Comparison of ENCODE assay signal across 11 mouse cellular contexts in the genomic region with DNA sequence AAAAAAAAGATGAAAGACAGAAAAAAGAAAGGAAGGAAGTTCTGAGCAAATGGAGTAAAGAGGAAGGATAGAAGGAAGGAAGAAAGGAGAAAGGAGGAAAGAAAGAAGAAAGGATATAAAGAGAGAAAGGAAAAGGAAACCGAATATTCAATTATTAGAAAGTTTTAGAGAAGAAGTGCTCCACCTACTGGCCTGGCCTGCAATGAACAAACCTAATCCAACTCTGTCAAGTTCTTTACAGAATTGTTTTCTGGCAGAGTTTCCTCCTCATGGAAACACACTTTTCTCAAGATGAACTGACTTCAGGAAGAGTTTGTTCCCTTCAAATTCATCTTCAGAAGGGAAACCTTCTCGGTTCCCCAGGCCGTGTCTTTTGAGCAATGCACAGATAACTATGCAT. TPM values are rescaled to one million over a fixed set of nuclear protein-coding genes. Genes with fewer than 3 reads are reported as not detected.
A peak's percentile ranks its signal among the peaks of the same experiment; 100 is the strongest.
DNase-seq lines count a peak whose midpoint lies in the region; ATAC-seq and TF ChIP-seq lines count a peak whose summit lies in the region.
"Had no signal": no experiment of that assay in that cellular context is flagged by ENCODE, and none has a peak within 500 bp of the region (broad histone marks: within the 10 kb centered on the region; RNA-seq: fewer than 3 reads in every experiment).

No protein-coding gene starts in this region.

- TF ChIP-seq CTCF in layer of hippocampus, adult 2 months (conservative IDR thresholded peaks at IDR 0.05) = peak; percentile 87

- H3K9ac ChIP-seq in hindbrain, embryonic 13.5 days = no peak overlapping the region

- no peak overlapping the region for H3K4me2 ChIP-seq in hindbrain, embryonic 13.5 days

- 46% methylated on average over 3 of the region's 3 CpGs for WGBS in hindbrain, embryonic 13.5 days

- H3K27me3 ChIP-seq in hindbrain, embryonic 13.5 days = no peaks in the 10 kb centered on the region

- no peaks in the 10 kb centered on the region for H3K9me3 ChIP-seq in hindbrain, embryonic 13.5 days

- no peak overlapping the region for H3K4me3 ChIP-seq in layer of hippocampus, adult 2 months
- no peak overlapping the region for H3K4me3 ChIP-seq in hindbrain, embryonic 13.5 days
- H3K4me3 ChIP-seq: erythroblast, embryonic 14.5 days had no signal

- DNase-seq in cerebellum, postnatal 14 days = peak; percentile 5 to 14
- DNase-seq in cerebellum, postnatal 36 days = no peak
- peak in 1 of 2 experiments; percentile 23 for DNase-seq in layer of hippocampus, adult 2 months (ENCODE audit: low spot score in 2 of 2)
- no peak for DNase-seq in layer of hippocampus, postnatal 14 days (ENCODE audit: low spot score in 2 of 2)
- DNase-seq in B cell, adult 2 months = peak; percentile 42 to 53
- peak; percentile 27 to 29 for DNase-seq in kidney, postnatal 4 days
- DNase-seq in testis, postnatal 10 days (ENCODE audit: low spot score) = no peak

- H3K36me3 ChIP-seq in hindbrain, embryonic 13.5 days = no peaks in the 10 kb centered on the region

- no peak overlapping the region for H3K27ac ChIP-seq in layer of hippocampus, adult 2 months
- no peak overlapping the region for H3K27ac ChIP-seq in hindbrain, embryonic 13.5 days

- no peaks in the 10 kb centered on the region for H3K4me1 ChIP-seq in hindbrain, embryonic 13.5 days (replicated peaks)

- ATAC-seq in hindbrain, embryonic 13.5 days (ENCODE audit: low FRiP score) = no peak

RNA-seq across cellular contexts. Expression of a gene that starts 2.8 kb away (rescaled TPM):
- not detected for total RNA-seq in layer of hippocampus, adult 2 months (2021)
- not detected for total RNA-seq in layer of hippocampus, postnatal 14 days (2021)
- polyA plus RNA-seq in hindbrain, embryonic 13.5 days (2015; fragmentation: Nextera tagmentation; extraction: Ambion mirVana) = not detected in 2 replicates
- total RNA-seq: layer of hippocampus, postnatal 25 days had no signal
- polyA plus RNA-seq: erythroblast, embryonic 14.5 days; heart, embryonic 16.5 days had no signal

RNA-seq across cellular contexts. Expression of a gene that starts 3.5 kb away (rescaled TPM):
- total RNA-seq in layer of hippocampus, adult 2 months (2021) = not detected
- total RNA-seq in layer of hippocampus, postnatal 14 days (2021) = not detected
- not detected in 2 replicates for polyA plus RNA-seq in hindbrain, embryonic 13.5 days (2015; fragmentation: Nextera tagmentation; extraction: Ambion mirVana)
- total RNA-seq: layer of hippocampus, postnatal 25 days had no signal
- polyA plus RNA-seq: erythroblast, embryonic 14.5 days; heart, embryonic 16.5 days had no signal

RNA-seq across cellular contexts. Expression of a gene that starts 11.1 kb away (rescaled TPM):
- total RNA-seq in layer of hippocampus, adult 2 months (2021) = not detected
- total RNA-seq in layer of hippocampus, postnatal 14 days (2021) = not detected
- not detected in 2 replicates for polyA plus RNA-seq in hindbrain, embryonic 13.5 days (2015; fragmentation: Nextera tagmentation; extraction: Ambion mirVana)
- total RNA-seq: layer of hippocampus, postnatal 25 days had no signal
- polyA plus RNA-seq: erythroblast, embryonic 14.5 days; heart, embryonic 16.5 days had no signal

RNA-seq across cellular contexts. Expression of a gene that starts 11.6 kb away (rescaled TPM):
- total RNA-seq in layer of hippocampus, adult 2 months (2021) = not detected
- total RNA-seq in layer of hippocampus, postnatal 14 days (2021) = not detected
- polyA plus RNA-seq in hindbrain, embryonic 13.5 days (2015; fragmentation: Nextera tagmentation; extraction: Ambion mirVana) = not detected in 2 replicates
- total RNA-seq: layer of hippocampus, postnatal 25 days had no signal
- polyA plus RNA-seq: erythroblast, embryonic 14.5 days; heart, embryonic 16.5 days had no signal

RNA-seq across cellular contexts. Expression of a gene that starts 19.1 kb away (rescaled TPM):
- not detected for total RNA-seq in layer of hippocampus, adult 2 months (2021)
- not detected for total RNA-seq in layer of hippocampus, postnatal 14 days (2021)
- polyA plus RNA-seq in hindbrain, embryonic 13.5 days (2015; fragmentation: Nextera tagmentation; extraction: Ambion mirVana) = not detected in 2 replicates
- total RNA-seq: layer of hippocampus, postnatal 25 days had no signal
- polyA plus RNA-seq: erythroblast, embryonic 14.5 days; heart, embryonic 16.5 days had no signal

Comparison
In these comparisons a context has a peak if more than half of its experiments do, and no peak if none do; other contexts are left out.
1. DNase-seq: peak in cerebellum, postnatal 14 days (2 of 2), B cell, adult 2 months (2 of 2) and kidney, postnatal 4 days (2 of 2); none in cerebellum, postnatal 36 days (0 of 2), layer of hippocampus, postnatal 14 days (0 of 2) and testis, postnatal 10 days (single experiment).